Mouse (Mus musculus) CH12.LX (cell line): ENCODE results near the gene Rhoq. TPM values are rescaled to one million over a fixed set of nuclear protein-coding genes. Genes with fewer than 3 reads are reported as not detected.
A peak's percentile ranks its signal among the peaks of the same experiment; 100 is the strongest.

Source experiments
- DNase-seq: peaks from one replicate; pipeline ENCODE4 v3.0.0-alpha.2; 2013; ENCODE audit errors: extremely low read depth
- H3K27ac ChIP-seq: 2 replicates; pipeline ENCODE4 v1.5.1; 2012; ENCODE audit warnings: low read depth, mild to moderate bottlenecking, control low read depth, moderate library complexity; ENCODE audit not compliant: insufficient read depth
- H3K27me3 ChIP-seq: replicated peaks from 2 replicates; pipeline ENCODE3; 2012; ENCODE audit warnings: inconsistent platforms
- H3K36me3 ChIP-seq, 2 experiments: replicated peaks in 1 of 2; 2 replicates each; pipeline versions ENCODE3 to v1.6.1; 2012; ENCODE audit warnings: inconsistent platforms in 1 of 2, low read length in 1 of 2, mild to moderate bottlenecking in 1 of 2, mixed read lengths in 1 of 2, moderate library complexity in 1 of 2; ENCODE audit not compliant: control insufficient read depth in 1 of 2, insufficient read depth in 1 of 2
- H3K4me1 ChIP-seq, 2 experiments: 2 replicates each; pipeline ENCODE4 v1.6.1; 2012; ENCODE audit warnings: inconsistent platforms in 1 of 2, moderate library complexity in 1 of 2; ENCODE audit not compliant: insufficient read depth in 2 of 2, control insufficient read depth in 1 of 2
- H3K4me2 ChIP-seq: 2 replicates; pipeline ENCODE4 v1.6.1; 2012; ENCODE audit warnings: low read depth, mild to moderate bottlenecking, control low read depth; ENCODE audit not compliant: poor library complexity, insufficient read depth, severe bottlenecking
- H3K4me3 ChIP-seq, 3 experiments: fragments of 150-350 bp in 1 of 3; sonication (generic) in 1 of 3; replicated peaks in 1 of 3; 2 replicates each; pipeline versions ENCODE3 to v1.5.1; 2011 to 2012; ENCODE audit warnings: low read depth in 2 of 3, low read length in 2 of 3, mild to moderate bottlenecking in 2 of 3, moderate library complexity in 2 of 3, control low read depth in 1 of 3, improper control_type of control experiment in 1 of 3, inconsistent platforms in 1 of 3, mixed read lengths in 1 of 3; ENCODE audit not compliant: poor library complexity in 1 of 3
- H3K79me2 ChIP-seq: replicated peaks from 2 replicates; pipeline ENCODE4 v1.6.1; 2012; ENCODE audit warnings: mild to moderate bottlenecking, moderate library complexity; ENCODE audit not compliant: control insufficient read depth, poor library complexity, insufficient read depth, severe bottlenecking; ENCODE audit errors: extremely low read depth
- H3K9ac ChIP-seq: 2 replicates; pipeline ENCODE4 v1.6.1; 2012; ENCODE audit warnings: low read depth, mild to moderate bottlenecking, control low read depth, moderate library complexity; ENCODE audit not compliant: insufficient read depth
- H3K9me3 ChIP-seq: replicated peaks from 2 replicates; pipeline ENCODE3; 2012; ENCODE audit warnings: low read length, inconsistent platforms, mixed read lengths
- BHLHE40 ChIP-seq: IDR thresholded peaks from 2 replicates; pipeline ENCODE4 v1.6.1; 2011; ENCODE audit warnings: mild to moderate bottlenecking, low read depth, low read length, improper control_type of control experiment
- CHD1 ChIP-seq: IDR thresholded peaks from 2 replicates; pipeline ENCODE4 v1.6.1; 2012; ENCODE audit warnings: low read depth, low read length, improper control_type of control experiment, inconsistent platforms
- CTCF ChIP-seq, 2 experiments: IDR thresholded peaks in 1 of 2; conservative IDR thresholded peaks in 1 of 2; 2 replicates each; pipeline ENCODE4 v1.5.1; 2011 to 2012; ENCODE audit warnings: low read depth in 2 of 2, low read length in 2 of 2, improper control_type of control experiment in 1 of 2, inconsistent platforms in 1 of 2, mild to moderate bottlenecking in 1 of 2, moderate library complexity in 1 of 2
- GABPA ChIP-seq: IDR thresholded peaks from 2 replicates; pipeline ENCODE4 v1.6.1; 2012; ENCODE audit warnings: low read depth, low read length, improper control_type of control experiment, inconsistent platforms; ENCODE audit not compliant: insufficient replicate concordance
- HCFC1 ChIP-seq: IDR thresholded peaks from 2 replicates; pipeline ENCODE4 v1.6.1; 2012; ENCODE audit warnings: low read depth, mild to moderate bottlenecking, inconsistent platforms, low read length, improper control_type of control experiment
- JUND ChIP-seq: conservative IDR thresholded peaks from 2 replicates; pipeline ENCODE4 v1.6.1; 2011; ENCODE audit warnings: low read depth, low read length, improper control_type of control experiment
- MAX ChIP-seq: IDR thresholded peaks from 2 replicates; pipeline ENCODE4 v1.6.1; 2011; ENCODE audit warnings: low read length, improper control_type of control experiment
- MXI1 ChIP-seq: IDR thresholded peaks from 2 replicates; pipeline ENCODE4 v1.6.1; 2011; ENCODE audit warnings: mild to moderate bottlenecking, low read depth, low read length, improper control_type of control experiment
- MYC ChIP-seq: IDR thresholded peaks from 2 replicates; pipeline ENCODE4 v1.6.1; 2011; ENCODE audit warnings: low read depth, mild to moderate bottlenecking, improper control_type of control experiment, low read length
- PAX5 ChIP-seq: IDR thresholded peaks from 2 replicates; pipeline ENCODE4 v1.6.1; 2012; ENCODE audit warnings: low read length, inconsistent platforms, mixed read lengths
- RAD21 ChIP-seq: IDR thresholded peaks from 2 replicates; pipeline ENCODE4 v1.6.1; 2011; ENCODE audit warnings: low read depth, mild to moderate bottlenecking, low read length, improper control_type of control experiment, moderate library complexity
- SMC3 ChIP-seq: IDR thresholded peaks from 2 replicates; pipeline ENCODE4 v1.6.1; 2011; ENCODE audit warnings: low read depth, low read length, improper control_type of control experiment
- ZC3H11A ChIP-seq: IDR thresholded peaks from 2 replicates; pipeline ENCODE4 v1.6.1; 2012; ENCODE audit warnings: low read depth, mild to moderate bottlenecking, inconsistent platforms, low read length, improper control_type of control experiment
- ZMIZ1 ChIP-seq: IDR thresholded peaks from 2 replicates; pipeline ENCODE4 v1.6.1; 2012; ENCODE audit warnings: low read depth, mild to moderate bottlenecking, inconsistent platforms, low read length, improper control_type of control experiment
- ZNF384 ChIP-seq: IDR thresholded peaks from 2 replicates; pipeline ENCODE4 v1.6.1; 2012; ENCODE audit warnings: low read depth, low read length, improper control_type of control experiment, inconsistent platforms
- dilution Hi-C: fragments of 300-500 bp; cut with MboI; formaldehyde crosslinking; loops from 2 replicates; pipeline ENCODE4 v1.14.3; 2020; ENCODE audit warnings: low sequenced_read_pairs; ENCODE audit not compliant: extremely low pct_unique_long_range_greater_than_20kb, extremely low pct_ligation_motif_present
- in situ Hi-C: fragments of 300-500 bp; cut with MboI; formaldehyde crosslinking; loops from 3 replicates; pipeline ENCODE4 v1.14.3; 2019; ENCODE audit warnings: low sequenced_read_pairs, low pct_ligation_motif_present, low pct_unique_long_range_greater_than_20kb, mixed read lengths
- polyA plus RNA-seq: library from polyadenylated mRNA; unstranded; fragments of >175 nt; gene quantifications from 2 replicates; pipeline ENCODE4 v1.2.1, GENCODE M21; 2012; ENCODE audit warnings: low read depth; ENCODE audit not compliant: insufficient read length
- total RNA-seq, 2 experiments: library from RNA; depleted of rRNA; stranded (reverse); fragments of 300-350 nt in 1 of 2; fragments of >200 nt in 1 of 2; gene quantifications; 2 replicates each; pipeline ENCODE4 v1.2.3; 2012 to 2014

Rhoq gene
- total and polyA plus RNA-seq, 3 experiments = 18.8 to 24.4 (median 23.2) TPM

- DNase-seq = no peak
- dilution Hi-C loops = no loop called here
- no peak overlapping the region for H3K4me3 ChIP-seq
- no peak overlapping the region for H3K27ac ChIP-seq
- no peaks in the 10 kb centered on the region for H3K4me1 ChIP-seq
- no peak overlapping the region for H3K9ac ChIP-seq
- no peaks in the 10 kb centered on the region for H3K79me2 ChIP-seq
- no peaks in the 10 kb centered on the region for H3K9me3 ChIP-seq
- peaks cover 43 to 82% of the 10 kb centered on the region in 2 experiments for H3K36me3 ChIP-seq
- in situ Hi-C loops = no loop called here
- H3K27me3 ChIP-seq = no peaks in the 10 kb centered on the region
- no peak for TF ChIP-seq JUND
- no peak for TF ChIP-seq ZNF384
- no peak for TF ChIP-seq ZC3H11A
- no peak overlapping the region for H3K4me2 ChIP-seq
Observed at GRCm38 (mm10) chr17:86997323-86997722, 34.4 kb downstream of the Rhoq start.

GRCm38 (mm10) chr17:87008950-87009349 is 46.1 kb downstream of the Rhoq start:
- H3K4me1 ChIP-seq = no peaks in the 10 kb centered on the region
- no peaks in the 10 kb centered on the region for H3K79me2 ChIP-seq
- dilution Hi-C loops (no loop called here), in situ Hi-C loops (no loop called here)
- H3K4me3 ChIP-seq = no peak overlapping the region
- no peak overlapping the region for H3K4me2 ChIP-seq
- peaks cover 23 to 54% of the 10 kb centered on the region in 2 experiments for H3K36me3 ChIP-seq
- DNase-seq = no peak
- H3K9ac ChIP-seq = no peak overlapping the region
- H3K9me3 ChIP-seq = no peaks in the 10 kb centered on the region
- no peaks in the 10 kb centered on the region for H3K27me3 ChIP-seq
- TF ChIP-seq PAX5 = no peak
- TF ChIP-seq CTCF (conservative IDR thresholded peaks at IDR 0.05 in 1 of 2, IDR thresholded peaks at IDR 0.05 in 1 of 2; ENCODE audit: low read depth in 2 of 2, low read length in 2 of 2) = peak in 1 of 2 experiments; percentile 65; a peak in 2 of 4 replicates
- TF ChIP-seq SMC3 = peak; percentile 42
- no peak for TF ChIP-seq CHD1
- TF ChIP-seq ZNF384 = 0 out of 2 replicates have a peak, but pooled peaks have one; percentile 8
- no peak for TF ChIP-seq BHLHE40
- no peak for TF ChIP-seq HCFC1
- TF ChIP-seq MAX = no peak
- no peak for TF ChIP-seq MXI1
- TF ChIP-seq MYC = 0 out of 2 replicates have a peak, but pooled peaks have one; percentile 15
- TF ChIP-seq GABPA = no peak
- no peak for TF ChIP-seq ZMIZ1
- no peak; the same call in none of the 2 replicates for TF ChIP-seq RAD21
- H3K27ac ChIP-seq = no peak overlapping the region
